Mouse (Mus musculus): Measurements from ENCODE around the gene Actn4. TPM values are rescaled to one million over a fixed set of nuclear protein-coding genes. Genes with fewer than 3 reads are reported as not detected.

The Actn4 gene
- polyA plus RNA-seq, 1 experiment, result 66.0 TPM

DNA sequence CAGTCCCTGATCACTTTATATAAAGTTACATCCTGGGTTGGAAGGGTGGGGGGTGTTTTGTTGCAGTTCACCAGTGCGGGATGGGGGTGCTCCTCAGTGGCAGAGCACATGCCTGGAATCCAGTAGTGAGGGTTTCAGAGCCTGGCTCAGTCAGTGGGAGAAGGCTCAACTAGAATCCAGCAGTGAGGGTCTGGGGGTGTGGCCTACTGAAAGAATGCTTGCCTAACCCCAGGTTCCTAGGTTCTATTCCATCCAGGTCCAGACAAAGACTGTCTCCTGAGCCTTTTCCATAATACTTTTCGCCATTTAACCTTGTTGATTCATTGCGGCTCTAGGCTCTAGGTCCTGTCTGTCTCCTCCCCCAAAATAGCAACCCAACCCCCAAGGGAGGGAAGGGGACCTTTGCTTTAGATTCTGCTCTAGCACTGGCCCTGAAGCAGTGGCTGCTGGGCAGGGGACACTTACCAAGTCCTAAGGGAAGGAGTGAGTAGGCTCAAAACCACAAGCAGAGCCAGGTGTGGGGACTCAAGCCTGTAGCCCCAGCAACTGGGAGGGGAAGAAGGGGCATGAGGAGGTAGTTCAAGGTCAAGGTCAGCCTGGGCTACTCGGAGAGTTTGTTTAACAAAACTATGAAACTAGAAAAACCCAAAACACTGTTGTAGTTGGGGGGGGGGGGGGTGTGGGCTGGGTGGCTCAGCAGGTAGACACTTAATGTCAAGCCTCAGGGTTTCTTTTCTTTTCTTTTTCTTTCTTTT, 4.8 kb upstream of the Actn4 start:
- TF ChIP-seq POLR2A (IDR thresholded peaks at IDR 0.05; ENCODE audit: borderline replicate concordance, control insufficient read depth, low read depth, low read length) (no peak), CTCF (IDR thresholded peaks at IDR 0.05; ENCODE audit: control insufficient read depth, insufficient read depth, low read length) (no peak)
- H3K4me3 ChIP-seq (replicated peaks; ENCODE audit: control insufficient read depth, low read depth, low read length), result no peak overlapping the region
- no peaks in the 10 kb centered on the region for H3K4me1 ChIP-seq (ENCODE audit: control insufficient read depth, insufficient read depth, low read length)
- H3K27ac ChIP-seq (ENCODE audit: control insufficient read depth, insufficient read depth, low read depth, low read length, poor library complexity), result no peak overlapping the region
- 92% methylated on average over 4 of the region's 4 CpGs for WGBS

- Histone ChIP-seq H3K4me3 (replicated peaks; ENCODE audit: control insufficient read depth, low read depth, low read length) (no peak overlapping the region), H3K4me1 (ENCODE audit: control insufficient read depth, insufficient read depth, low read length) (no peaks in the 10 kb centered on the region), H3K27ac (ENCODE audit: control insufficient read depth, insufficient read depth, low read depth, low read length, poor library complexity) (no peak overlapping the region)
- TF ChIP-seq CTCF (IDR thresholded peaks at IDR 0.05; ENCODE audit: control insufficient read depth, insufficient read depth, low read length), result no peak
- no peak for TF ChIP-seq POLR2A (IDR thresholded peaks at IDR 0.05; ENCODE audit: borderline replicate concordance, control insufficient read depth, low read depth, low read length)
- WGBS, result 83% methylated on average over 4 of the region's 5 CpGs
Measured at GRCm38 (mm10) chr7:28966181-28966580, 4.0 kb upstream of the Actn4 start.

GRCm38 (mm10) chr7:28965346-28965840, 3.3 kb upstream of the Actn4 start:
- TF ChIP-seq POLR2A (IDR thresholded peaks at IDR 0.05; ENCODE audit: borderline replicate concordance, control insufficient read depth, low read depth, low read length) (no peak), CTCF (IDR thresholded peaks at IDR 0.05; ENCODE audit: control insufficient read depth, insufficient read depth, low read length) (no peak)
- Histone ChIP-seq H3K27ac (ENCODE audit: control insufficient read depth, insufficient read depth, low read depth, low read length, poor library complexity) (no peak overlapping the region), H3K4me3 (replicated peaks; ENCODE audit: control insufficient read depth, low read depth, low read length) (no peak overlapping the region), H3K4me1 (ENCODE audit: control insufficient read depth, insufficient read depth, low read length) (no peaks in the 10 kb centered on the region; the same call in 1 of the 2 replicates)
- WGBS, result 81% methylated on average over 5 of the region's 5 CpGs

GRCm38 (mm10) chr7:28963399-28963923, 1.3 kb upstream of the Actn4 start:
- 85% methylated on average over 3 of the region's 3 CpGs for WGBS
- Histone ChIP-seq H3K27ac (ENCODE audit: control insufficient read depth, insufficient read depth, low read depth, low read length, poor library complexity) (no peak overlapping the region), H3K4me3 (replicated peaks; ENCODE audit: control insufficient read depth, low read depth, low read length) (no peak overlapping the region), H3K4me1 (ENCODE audit: control insufficient read depth, insufficient read depth, low read length) (no peaks in the 10 kb centered on the region; the same call in 1 of the 2 replicates)
- TF ChIP-seq POLR2A (IDR thresholded peaks at IDR 0.05; ENCODE audit: borderline replicate concordance, control insufficient read depth, low read depth, low read length) (no peak), CTCF (IDR thresholded peaks at IDR 0.05; ENCODE audit: control insufficient read depth, insufficient read depth, low read length) (no peak)

GRCm38 (mm10) chr7:28961584-28961926, 585 bp downstream of the Actn4 start:
- Histone ChIP-seq H3K4me3 (replicated peaks; ENCODE audit: control insufficient read depth, low read depth, low read length) (peak overlapping the region; percentile 93), H3K27ac (ENCODE audit: control insufficient read depth, insufficient read depth, low read depth, low read length, poor library complexity) (peak overlapping the region; percentile 90), H3K4me1 (ENCODE audit: control insufficient read depth, insufficient read depth, low read length) (peaks cover 2% of the 10 kb centered on the region)
- TF ChIP-seq CTCF (IDR thresholded peaks at IDR 0.05; ENCODE audit: control insufficient read depth, insufficient read depth, low read length) (no peak), POLR2A (IDR thresholded peaks at IDR 0.05; ENCODE audit: borderline replicate concordance, control insufficient read depth, low read depth, low read length) (no peak)
- under 1% methylated on average over 7 of the region's 7 CpGs for WGBS

GRCm38 (mm10) chr7:28960354-28961046, 1.6 kb downstream of the Actn4 start:
- Histone ChIP-seq H3K27ac (ENCODE audit: control insufficient read depth, insufficient read depth, low read depth, low read length, poor library complexity) (no peak overlapping the region), H3K4me3 (replicated peaks; ENCODE audit: control insufficient read depth, low read depth, low read length) (peak overlapping the region; percentile 68), H3K4me1 (ENCODE audit: control insufficient read depth, insufficient read depth, low read length) (peaks cover 2% of the 10 kb centered on the region)
- no peak for TF ChIP-seq CTCF (IDR thresholded peaks at IDR 0.05; ENCODE audit: control insufficient read depth, insufficient read depth, low read length)
- WGBS, result 44% methylated on average over 9 of the region's 9 CpGs

GRCm38 (mm10) chr7:28959505-28960045, 2.6 kb downstream of the Actn4 start:
- Histone ChIP-seq H3K4me3 (replicated peaks; ENCODE audit: control insufficient read depth, low read depth, low read length) (no peak overlapping the region), H3K27ac (ENCODE audit: control insufficient read depth, insufficient read depth, low read depth, low read length, poor library complexity) (no peak overlapping the region), H3K4me1 (ENCODE audit: control insufficient read depth, insufficient read depth, low read length) (peaks cover 2% of the 10 kb centered on the region)
- 20% methylated on average over 6 of the region's 6 CpGs for WGBS
- no peak for TF ChIP-seq CTCF (IDR thresholded peaks at IDR 0.05; ENCODE audit: control insufficient read depth, insufficient read depth, low read length)
- no peak for TF ChIP-seq POLR2A (IDR thresholded peaks at IDR 0.05; ENCODE audit: borderline replicate concordance, control insufficient read depth, low read depth, low read length)

- no peak overlapping the region for H3K4me3 ChIP-seq (replicated peaks; ENCODE audit: control insufficient read depth, low read depth, low read length)
- 83% methylated on average over 1 of the region's 1 CpGs for WGBS
- H3K27ac ChIP-seq (ENCODE audit: control insufficient read depth, insufficient read depth, low read depth, low read length, poor library complexity), result no peak overlapping the region
- peaks cover 4% of the 10 kb centered on the region for H3K4me1 ChIP-seq (ENCODE audit: control insufficient read depth, insufficient read depth, low read length)
- no peak for TF ChIP-seq CTCF (IDR thresholded peaks at IDR 0.05; ENCODE audit: control insufficient read depth, insufficient read depth, low read length)
- no peak for TF ChIP-seq POLR2A (IDR thresholded peaks at IDR 0.05; ENCODE audit: borderline replicate concordance, control insufficient read depth, low read depth, low read length)
Measured at GRCm38 (mm10) chr7:28958770-28959169, 3.4 kb downstream of the Actn4 start.
